Mouse (Mus musculus) spleen, adult 2 months (tissue): ENCODE measurements at regions not wholly inside any gene's neighbourhood (a gene's known extent, or its start where the extent isn't known, plus 50 kb on each side); places are given as distances from the start of the nearest gene placed in this dataset.

Source experiments
- DNase-seq, 2 experiments: peaks; one replicate each; pipeline versions ENCODE4 v3.0.0 to v3.0.0-alpha.2; 2012 to 2021; ENCODE audit warnings: low spot score in 2 of 2, low read depth in 1 of 2
- H3K27ac ChIP-seq: fragments of 200-500 bp; 2 replicates; pipeline ENCODE4 v1.5.1; 2012; ENCODE audit warnings: low read length, inconsistent platforms; ENCODE audit not compliant: insufficient read depth
- H3K27me3 ChIP-seq: fragments of 200-500 bp; 2 replicates; pipeline ENCODE4 v1.6.1; 2012; ENCODE audit warnings: mild to moderate bottlenecking, moderate library complexity, low read length, inconsistent platforms; ENCODE audit not compliant: control insufficient read depth, insufficient read depth
- H3K36me3 ChIP-seq: fragments of 200-500 bp; 2 replicates; pipeline ENCODE4 v1.6.1; 2012; ENCODE audit warnings: mild to moderate bottlenecking, low read length, inconsistent platforms; ENCODE audit not compliant: control insufficient read depth, insufficient read depth
- H3K4me1 ChIP-seq: fragments of 200-500 bp; 2 replicates; pipeline ENCODE4 v1.6.1; 2011; ENCODE audit warnings: inconsistent platforms; ENCODE audit not compliant: control insufficient read depth, insufficient read depth, insufficient read length
- H3K4me3 ChIP-seq: fragments of 200-500 bp; 2 replicates; pipeline ENCODE4 v1.5.1; 2011; ENCODE audit warnings: mild to moderate bottlenecking, inconsistent platforms; ENCODE audit not compliant: insufficient read depth, insufficient read length; ENCODE audit errors: extremely low read depth
- CTCF ChIP-seq: fragments of 200-500 bp; IDR thresholded peaks from 2 replicates; pipeline ENCODE4 v1.5.1; 2011; ENCODE audit warnings: mild to moderate bottlenecking, inconsistent platforms; ENCODE audit not compliant: insufficient read depth, insufficient read length, insufficient replicate concordance; ENCODE audit errors: extremely low read depth
- POLR2A ChIP-seq: fragments of 200-500 bp; IDR thresholded peaks from 2 replicates; pipeline ENCODE4 v1.6.1; 2011; ENCODE audit warnings: low read depth, low read length, inconsistent platforms
- WGBS: fragments of 180-500 bp; shearing (Covaris S2); methylation state at CpG from one replicate; pipeline ENCODE4 v1.1.7; 2018; 5-methylcytosine and 5-hydroxymethylcytosine counted together

DNA sequence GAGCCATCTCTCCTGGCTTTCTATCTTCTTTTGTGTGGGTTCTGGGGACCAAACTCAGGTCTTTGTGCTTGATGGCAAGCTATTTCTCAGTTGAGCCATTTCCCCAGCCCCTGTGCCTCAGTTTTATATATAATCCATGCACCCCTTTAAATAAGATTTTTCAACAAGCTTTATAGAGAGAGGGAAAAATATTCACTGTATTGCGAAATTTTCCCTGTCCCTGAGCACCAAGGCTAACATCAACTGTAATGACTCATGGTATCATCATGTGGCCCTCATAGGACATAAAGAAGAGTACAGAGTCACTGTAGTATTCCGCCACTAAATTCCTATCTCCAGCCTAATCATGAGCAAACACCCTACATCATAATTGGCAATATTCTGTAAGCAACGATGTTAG, 142.4 kb upstream of the Dock1 start:
- DNase-seq: no peak
- H3K27me3 ChIP-seq: no peaks in the 10 kb centered on the region
- H3K4me1 ChIP-seq: no peaks in the 10 kb centered on the region
- TF ChIP-seq POLR2A: no peak
- H3K27ac ChIP-seq: no peak overlapping the region
- 92% methylated on average over 3 of the region's 3 CpGs for WGBS
- no peak overlapping the region for H3K4me3 ChIP-seq
- H3K36me3 ChIP-seq: no peaks in the 10 kb centered on the region

DNA sequence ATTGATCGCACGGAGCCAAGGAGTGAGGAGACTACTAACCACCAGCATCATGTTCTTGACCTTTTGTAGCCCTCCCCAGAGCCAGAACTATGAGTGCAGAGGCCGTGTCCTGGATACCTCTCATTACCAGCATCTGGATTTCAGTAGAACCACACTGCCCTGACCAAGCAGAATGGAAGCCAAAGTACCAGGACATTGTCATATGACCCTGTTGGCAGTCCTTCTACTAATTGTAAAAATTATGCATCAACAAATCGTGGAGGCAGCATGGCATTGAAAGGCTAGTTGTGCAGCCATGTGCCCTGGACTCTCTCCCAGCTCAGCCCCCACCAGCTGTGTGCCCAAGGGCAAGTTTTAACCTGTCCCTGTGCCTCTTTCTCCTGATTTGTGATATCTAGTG, 135.6 kb upstream of the Dock1 start:
- WGBS: 80% methylated on average over 4 of the region's 4 CpGs
- Histone ChIP-seq H3K27me3 (no peaks in the 10 kb centered on the region), H3K27ac (no peak overlapping the region), H3K4me1 (no peaks in the 10 kb centered on the region), H3K4me3 (no peak overlapping the region), H3K36me3 (no peaks in the 10 kb centered on the region)
- no peak for TF ChIP-seq CTCF
- no peak for DNase-seq

DNA sequence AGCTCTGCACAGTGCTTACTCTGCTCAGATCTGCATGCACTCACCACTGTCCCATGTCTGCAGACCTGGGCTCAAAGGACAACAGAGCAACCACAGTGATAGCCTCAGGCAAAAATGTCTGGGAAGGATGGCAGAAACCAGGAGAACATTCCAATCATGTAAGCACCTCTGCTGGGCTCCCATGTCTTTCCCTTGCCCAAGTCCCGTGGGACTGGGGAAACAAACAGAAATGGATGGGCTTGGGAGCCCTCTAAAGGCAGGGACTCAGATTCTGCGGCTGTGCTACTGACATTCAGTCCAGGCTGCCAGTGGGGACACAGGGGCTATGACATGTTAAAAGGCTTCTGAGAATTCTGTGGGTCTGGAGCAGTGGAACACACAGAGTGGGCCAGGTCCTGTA, 128.8 kb upstream of the Dock1 start:
- TF ChIP-seq POLR2A (no peak), CTCF (no peak)
- 84% methylated on average over 2 of the region's 2 CpGs for WGBS
- Histone ChIP-seq H3K27ac (no peak overlapping the region), H3K4me3 (no peak overlapping the region), H3K4me1 (no peaks in the 10 kb centered on the region), H3K36me3 (no peaks in the 10 kb centered on the region), H3K27me3 (no peaks in the 10 kb centered on the region)
- DNase-seq: no peak

DNA sequence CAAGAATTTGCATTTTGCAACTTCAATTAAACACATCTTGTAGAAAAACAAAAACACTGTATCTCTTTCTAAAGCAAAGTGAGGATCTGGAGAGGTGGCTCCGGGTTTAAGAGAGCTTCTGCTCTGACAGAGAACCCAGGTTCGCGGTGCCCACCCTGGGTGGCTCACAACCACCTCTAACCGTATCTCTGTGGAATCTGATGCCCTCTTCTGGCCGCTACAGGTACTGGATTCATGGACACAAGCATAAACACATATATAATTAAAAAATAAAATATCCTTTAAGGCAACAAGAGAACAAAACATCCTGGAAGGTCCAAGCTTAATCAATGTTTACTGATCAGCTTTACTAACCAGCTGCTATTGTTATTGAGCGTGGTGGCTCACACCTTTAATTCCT, 124.3 kb upstream of the Dock1 start:
- TF ChIP-seq CTCF: no peak
- TF ChIP-seq POLR2A: no peak
- no peaks in the 10 kb centered on the region for H3K4me1 ChIP-seq
- 89% methylated on average over 6 of the region's 6 CpGs for WGBS
- no peaks in the 10 kb centered on the region for H3K27me3 ChIP-seq
- no peak overlapping the region for H3K4me3 ChIP-seq
- DNase-seq: no peak
- H3K27ac ChIP-seq: no peak overlapping the region
- no peaks in the 10 kb centered on the region for H3K36me3 ChIP-seq

DNA sequence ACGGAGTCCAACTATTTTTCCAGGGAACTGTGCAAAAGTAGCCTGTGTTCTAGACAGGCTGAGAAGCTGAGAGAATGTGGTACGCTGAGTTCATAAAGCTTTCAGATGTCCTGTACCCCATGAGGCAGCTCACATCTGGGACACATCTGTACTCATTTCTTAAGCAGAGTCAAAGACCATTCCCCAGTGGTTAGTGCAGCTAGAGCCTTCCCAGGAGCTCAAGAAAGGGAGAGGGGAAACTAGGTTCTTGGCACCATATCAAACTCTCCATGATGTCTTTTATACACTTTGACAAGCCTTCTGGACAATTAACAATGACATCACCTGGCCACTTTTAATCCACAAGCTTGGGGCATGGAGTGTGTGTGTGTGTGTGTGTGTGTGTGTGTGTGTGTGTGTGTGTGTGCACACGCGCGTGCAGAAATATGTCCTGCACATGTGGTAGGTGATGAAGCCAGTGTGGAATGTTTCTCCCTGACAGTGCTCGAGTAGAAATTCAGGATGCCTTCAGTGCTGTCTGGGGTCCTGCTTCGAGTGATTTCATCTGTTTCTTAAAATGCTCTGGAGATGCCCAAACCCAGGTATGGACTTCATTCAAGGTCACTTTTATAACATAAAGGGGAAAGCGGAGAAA, 121.1 kb upstream of the Dock1 start:
- DNase-seq: no peak
- WGBS: 86% methylated on average over 8 of the region's 8 CpGs
- TF ChIP-seq CTCF (no peak), POLR2A (no peak)
- no peak overlapping the region for H3K4me3 ChIP-seq
- no peaks in the 10 kb centered on the region for H3K4me1 ChIP-seq
- H3K27me3 ChIP-seq: no peaks in the 10 kb centered on the region
- H3K27ac ChIP-seq: no peak overlapping the region
- no peaks in the 10 kb centered on the region for H3K36me3 ChIP-seq

DNA sequence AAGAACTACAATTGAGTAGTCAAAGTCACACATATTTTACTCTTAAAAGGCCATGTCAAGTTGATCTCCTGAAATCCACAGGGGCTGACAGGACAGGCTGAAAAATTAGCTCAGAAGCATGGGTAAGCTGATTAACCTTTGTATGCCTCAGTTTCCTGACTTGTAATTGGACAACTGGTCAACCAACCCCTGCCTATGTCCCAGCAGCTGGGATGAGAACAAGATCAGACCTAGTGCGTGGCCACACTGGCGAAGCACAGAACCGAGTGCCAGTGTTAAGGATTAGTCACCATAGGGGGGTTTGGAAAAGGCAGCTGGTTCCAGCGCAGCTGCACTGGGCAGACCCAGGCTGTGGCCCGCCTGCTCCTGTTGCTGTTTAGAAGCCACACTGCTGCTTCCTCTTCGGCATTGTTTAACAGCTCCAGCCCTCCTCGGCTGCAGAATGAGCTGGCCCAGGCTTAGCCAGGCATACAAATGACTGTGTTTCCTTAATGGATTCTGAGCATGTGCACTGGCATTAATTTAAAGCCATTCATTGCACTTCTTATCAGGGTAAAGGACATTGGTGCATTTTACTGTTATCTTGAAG, 120.1 kb upstream of the Dock1 start:
- Histone ChIP-seq H3K27ac (no peak overlapping the region), H3K36me3 (no peaks in the 10 kb centered on the region), H3K4me3 (no peak overlapping the region), H3K4me1 (no peaks in the 10 kb centered on the region), H3K27me3 (no peaks in the 10 kb centered on the region)
- 27% methylated on average over 7 of the region's 7 CpGs for WGBS
- no peak for DNase-seq
- TF ChIP-seq POLR2A: no peak
- TF ChIP-seq CTCF: no peak

DNA sequence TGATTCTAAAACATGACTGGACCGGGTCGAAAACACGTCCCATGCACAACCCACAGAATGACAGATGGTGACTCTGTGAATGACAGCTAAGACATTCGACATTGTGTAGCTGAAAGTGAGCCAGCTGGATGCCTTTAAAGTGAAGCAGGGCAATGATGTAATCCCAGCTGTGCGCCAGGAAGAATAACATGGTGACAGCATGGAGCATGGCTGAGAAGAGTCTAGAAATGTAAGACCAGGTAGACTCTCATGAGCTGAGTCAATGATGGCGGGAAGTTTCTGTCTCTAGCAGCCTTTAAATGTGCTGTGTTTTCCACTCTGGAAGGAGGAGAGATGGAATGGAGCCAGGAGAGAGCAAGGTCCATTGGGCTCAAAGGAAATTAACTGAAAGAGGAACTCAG, 118.4 kb upstream of the Dock1 start:
- 69% methylated on average over 6 of the region's 6 CpGs for WGBS
- no peaks in the 10 kb centered on the region for H3K36me3 ChIP-seq
- H3K4me3 ChIP-seq: no peak overlapping the region
- no peak overlapping the region for H3K27ac ChIP-seq
- no peaks in the 10 kb centered on the region for H3K4me1 ChIP-seq
- TF ChIP-seq POLR2A (no peak), CTCF (no peak)
- DNase-seq: no peak
- H3K27me3 ChIP-seq: no peaks in the 10 kb centered on the region
